Mouse (Mus musculus) mesoderm, embryonic 11.5 days (tissue): ENCODE measurements at regions not wholly inside any gene's neighbourhood (a gene's known extent, or its start where the extent isn't known, plus 50 kb on each side); places are given as distances from the start of the nearest gene placed in this dataset.
"Not testable (repeated sequence)": the region's sequence is repeated elsewhere in the genome, so short reads cannot be mapped to it uniquely, and the experiment has no call there.

Experiments used
- DNase-seq: peaks from one replicate; pipeline ENCODE4 v3.0.0-alpha.2; 2012; ENCODE audit warnings: low read depth, low spot score

DNA sequence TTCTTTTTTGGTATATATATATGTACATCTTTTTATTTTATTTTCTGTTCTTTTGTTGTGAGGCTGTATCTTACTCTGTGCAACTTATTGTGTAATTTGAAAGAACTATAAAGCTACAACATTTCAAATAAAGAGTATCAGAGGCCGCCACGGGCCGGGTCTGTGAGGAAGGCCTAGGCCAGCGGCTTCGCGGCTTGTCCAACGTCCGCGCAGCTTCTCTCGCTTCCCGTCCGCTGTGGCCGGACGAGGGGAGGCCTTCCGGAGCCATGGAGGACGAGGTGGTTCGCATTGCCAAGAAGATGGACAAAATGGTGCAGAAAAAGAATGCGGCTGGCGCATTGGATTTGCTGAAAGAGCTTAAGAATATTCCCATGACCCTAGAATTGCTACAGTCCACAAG, 167.4 kb downstream of the Kif21a start:
- DNase-seq, result not testable (repeated sequence)

DNA sequence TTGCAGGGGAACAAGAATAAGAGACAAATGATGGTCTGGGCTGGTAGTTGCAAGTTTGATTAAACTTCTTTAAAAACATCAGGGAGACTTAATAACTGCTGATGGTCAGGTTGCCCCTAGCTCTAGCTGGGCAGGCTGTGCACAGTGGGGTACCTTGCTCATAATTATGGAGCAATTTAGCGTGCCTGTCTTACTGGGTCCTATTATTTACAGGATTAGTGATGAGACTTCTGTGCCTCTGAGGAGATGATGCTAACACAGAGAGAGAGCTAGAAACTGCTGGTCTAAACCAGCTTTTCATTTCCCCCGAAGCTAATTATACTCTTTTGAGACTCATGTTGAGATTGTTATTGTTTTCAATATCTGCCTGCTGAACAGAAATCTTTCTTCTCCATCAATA, 180.3 kb downstream of the Kif21a start:
- DNase-seq, result no peak

DNA sequence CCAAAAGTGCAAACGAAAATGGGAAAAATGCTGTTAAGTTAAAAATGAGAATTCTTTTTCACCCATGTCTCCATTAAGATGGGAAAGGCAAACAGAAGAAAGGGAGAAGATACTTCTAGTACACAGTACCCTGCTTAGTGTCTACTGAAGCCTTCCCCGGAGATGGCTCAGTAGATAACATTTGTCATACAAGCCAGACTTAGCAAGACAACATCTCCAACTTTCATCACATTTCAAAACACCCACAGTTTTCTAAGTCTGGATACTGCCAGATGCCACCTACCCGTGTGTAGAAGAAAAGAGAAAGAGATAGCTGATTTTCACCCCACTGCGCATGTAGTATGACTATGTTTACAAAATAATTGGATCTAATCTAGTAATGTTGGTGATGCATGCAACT, 174.5 kb upstream of the Cpne8 start:
- not testable (repeated sequence) for DNase-seq

DNA sequence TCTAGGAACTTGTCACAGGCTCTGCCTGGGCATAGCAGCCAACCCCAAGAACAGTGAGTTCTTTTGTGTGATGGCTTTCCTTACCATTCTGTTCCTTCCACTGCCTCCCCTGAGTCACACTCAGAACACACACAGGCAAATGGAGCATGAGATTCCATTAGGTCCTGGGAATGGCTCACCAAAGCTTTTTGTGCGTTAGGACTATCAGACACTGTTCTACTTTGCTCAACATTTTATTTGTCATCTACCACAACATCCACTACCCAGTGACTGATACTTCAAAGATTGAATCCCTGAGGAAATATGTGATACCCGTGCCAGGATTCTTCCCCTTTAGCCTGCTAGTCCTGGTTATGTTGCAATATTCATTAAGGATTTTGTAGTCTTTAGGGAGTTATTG, 172.8 kb upstream of the Cpne8 start:
- DNase-seq, result no peak

DNA sequence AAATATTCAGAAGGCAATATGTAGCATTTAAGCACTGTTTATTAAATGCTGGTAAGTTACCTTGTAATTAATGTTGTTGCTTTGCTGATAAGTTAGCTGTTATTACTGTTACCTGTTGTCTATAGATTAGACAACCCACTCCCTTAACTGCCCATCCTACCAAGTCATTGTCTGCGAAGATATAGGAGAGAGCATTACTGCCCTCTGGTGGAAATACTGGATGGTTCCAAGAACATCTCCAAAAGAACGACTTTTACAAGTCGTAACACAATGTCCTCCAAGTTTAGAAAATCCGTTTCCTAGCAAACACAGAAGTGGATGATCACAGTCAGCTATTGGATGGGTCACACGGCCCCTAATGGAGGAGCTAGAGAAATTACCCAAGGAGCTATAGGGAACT, 162.2 kb upstream of the Cpne8 start:
- DNase-seq, result peak; percentile 67

DNA sequence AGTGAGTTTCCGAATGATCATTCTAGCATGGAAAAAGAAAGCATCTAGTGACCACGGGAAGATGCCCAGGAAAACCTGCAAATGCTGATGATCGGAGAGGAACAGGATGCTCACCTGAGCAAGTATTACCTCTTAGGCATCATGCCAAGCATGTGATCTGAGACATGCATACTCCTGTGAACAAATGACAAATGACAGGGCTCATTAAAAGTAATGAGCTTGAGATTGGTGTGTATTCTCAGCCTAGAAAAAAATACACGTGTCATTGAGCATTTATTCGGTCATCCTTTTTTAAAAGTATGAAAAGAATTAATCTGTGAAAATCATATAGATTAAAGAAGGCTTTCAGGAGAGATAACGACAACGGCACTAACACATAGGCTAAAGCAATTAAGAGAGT, 156.4 kb upstream of the Cpne8 start:
- no peak for DNase-seq

DNA sequence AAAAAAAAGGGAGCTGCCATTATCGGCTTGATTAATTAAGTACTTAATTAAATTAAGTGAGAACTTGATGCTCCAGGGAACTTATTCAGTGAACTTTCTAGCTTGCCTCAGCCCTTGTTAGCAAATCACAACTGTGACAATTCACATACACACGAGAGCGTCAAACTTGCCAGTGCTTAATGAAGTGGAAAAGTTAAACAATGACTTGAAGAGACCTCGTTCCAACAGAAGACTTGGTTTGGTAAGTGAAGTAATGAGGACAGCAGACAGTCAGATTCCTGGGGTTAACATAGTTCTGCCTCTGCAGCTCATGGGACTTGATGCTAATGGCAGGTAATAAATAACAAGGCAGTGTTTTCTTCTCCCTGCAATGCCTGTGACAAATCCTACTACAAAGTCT, 148.6 kb upstream of the Cpne8 start:
- peak; percentile 67 for DNase-seq

DNA sequence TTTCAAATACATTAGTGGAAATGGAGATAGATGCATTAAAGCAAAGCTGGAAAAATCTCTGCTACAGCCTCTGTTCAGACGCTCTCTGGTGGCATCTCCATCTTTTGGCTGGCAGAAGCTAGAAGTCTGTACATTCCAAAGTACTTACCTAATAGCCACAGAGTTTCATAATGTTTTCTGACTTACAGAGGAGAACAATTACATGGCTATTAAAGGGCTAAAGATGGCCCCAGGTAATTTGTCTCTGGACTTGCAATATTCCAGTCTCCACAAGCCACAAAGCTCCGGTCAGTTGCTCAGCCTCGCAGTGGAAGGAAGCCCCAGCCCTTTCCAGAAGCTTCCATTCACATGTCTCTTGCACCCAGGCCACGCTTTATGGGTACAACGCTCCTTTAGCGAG, 143.1 kb upstream of the Cpne8 start:
- DNase-seq, result no peak

DNA sequence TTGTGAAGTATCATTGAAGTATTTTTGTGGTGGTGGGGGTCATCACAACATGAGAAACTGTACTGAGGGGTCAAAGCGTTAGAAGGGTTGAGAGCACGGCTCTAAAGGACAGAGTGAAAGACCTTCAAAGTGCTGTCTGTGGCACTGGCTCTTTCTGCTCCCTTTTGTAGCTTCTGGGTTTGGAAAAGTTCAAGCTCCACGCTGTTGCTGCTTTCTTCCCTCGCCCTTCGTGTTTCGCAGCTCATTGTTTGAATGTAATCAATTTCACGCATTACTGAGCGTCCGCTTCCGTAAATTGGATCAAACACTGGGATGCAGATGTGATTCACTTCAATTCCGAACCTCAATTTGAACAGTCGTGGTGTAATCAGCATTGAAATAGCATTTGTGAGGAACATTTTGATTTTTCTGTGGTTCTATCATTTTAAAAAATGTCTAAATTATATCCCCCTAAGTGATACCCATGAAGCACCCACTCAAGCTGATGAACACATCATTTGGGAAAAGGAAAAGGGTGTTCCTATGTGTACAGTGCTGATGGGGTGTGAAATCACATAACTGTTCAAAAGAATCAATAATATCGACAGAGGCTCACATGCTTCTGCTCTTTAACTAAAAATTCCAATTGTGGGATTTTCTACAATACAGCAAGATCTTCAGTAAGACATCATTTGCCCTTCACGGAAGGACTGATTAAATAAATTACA, 140.9 kb upstream of the Cpne8 start:
- DNase-seq, result peak; percentile 45

DNA sequence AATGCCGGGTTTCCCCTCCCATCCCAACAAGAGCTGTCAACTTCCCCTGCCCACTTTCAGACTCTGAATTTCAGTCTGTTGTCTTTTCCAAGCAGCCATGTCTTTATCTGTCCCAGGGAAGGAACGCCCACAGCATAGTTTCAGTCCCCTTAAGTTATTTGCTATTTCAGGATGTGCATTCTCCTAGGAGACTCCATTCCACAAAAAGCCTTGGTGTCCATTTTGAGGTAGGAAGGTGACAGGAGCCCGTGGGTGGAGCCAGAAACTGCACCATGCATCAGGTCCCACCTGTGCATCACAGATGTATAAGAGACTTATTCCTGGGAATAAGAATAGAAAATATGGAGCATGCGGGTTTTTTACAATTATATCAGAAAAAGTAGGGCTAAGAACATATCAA, 138.9 kb upstream of the Cpne8 start:
- DNase-seq, result no peak

DNA sequence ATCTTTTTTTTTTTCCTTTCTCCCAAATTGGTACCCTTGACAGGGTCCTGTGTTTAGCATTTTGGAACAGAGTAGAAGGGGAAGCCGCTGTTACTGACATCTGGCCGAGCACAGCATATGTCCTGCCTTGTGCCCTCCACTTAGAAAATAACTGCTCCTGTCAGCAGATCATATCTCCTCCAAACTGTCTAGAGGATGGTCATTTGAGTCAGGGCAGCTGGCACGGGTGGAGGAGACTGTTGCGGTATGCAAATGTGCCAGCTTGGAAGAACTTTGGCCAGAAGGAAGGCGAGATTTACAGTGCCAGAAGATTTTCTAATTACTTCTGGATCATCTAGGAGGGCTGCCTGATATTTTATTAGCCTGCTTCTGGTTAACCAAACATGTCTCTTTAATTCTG, 134.7 kb upstream of the Cpne8 start:
- no peak for DNase-seq

DNA sequence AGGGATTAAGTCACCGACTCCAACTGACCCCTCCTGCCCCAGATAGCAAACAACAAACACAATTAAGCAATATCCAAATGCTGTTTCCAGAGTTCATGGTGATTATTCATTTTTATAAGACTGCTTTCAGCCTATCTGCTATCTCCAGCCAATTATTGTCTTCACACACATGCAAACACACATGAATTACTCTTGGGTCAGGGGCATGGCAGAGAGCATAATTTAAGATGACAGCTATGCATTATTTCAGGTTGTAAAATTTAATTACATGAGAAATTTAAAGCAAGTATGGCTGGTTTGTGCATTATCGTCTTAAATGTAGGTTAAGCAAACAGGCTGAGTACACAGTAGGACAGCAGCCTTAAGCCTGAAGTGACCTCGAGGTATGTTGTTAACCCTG, 131.1 kb upstream of the Cpne8 start:
- no peak for DNase-seq

DNA sequence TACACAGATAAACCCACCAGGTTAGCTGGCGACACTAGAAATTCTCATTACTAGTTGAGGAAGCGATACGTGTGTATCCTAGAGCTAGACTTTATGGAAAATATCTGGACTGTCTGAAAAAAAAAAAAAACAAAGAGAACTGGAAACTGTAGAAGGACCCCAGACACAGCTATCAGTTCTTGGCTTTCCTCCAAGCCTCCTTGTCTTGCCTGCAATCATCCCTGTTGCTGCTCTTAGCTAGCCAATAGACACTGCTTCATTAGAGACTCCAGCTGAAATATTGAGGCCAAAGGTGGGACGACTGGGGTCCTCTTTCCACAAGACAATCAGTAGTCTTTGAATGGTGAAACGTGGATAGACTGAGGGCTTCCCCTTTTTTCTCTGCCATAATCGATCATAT, 129.0 kb upstream of the Cpne8 start:
- DNase-seq, result no peak

DNA sequence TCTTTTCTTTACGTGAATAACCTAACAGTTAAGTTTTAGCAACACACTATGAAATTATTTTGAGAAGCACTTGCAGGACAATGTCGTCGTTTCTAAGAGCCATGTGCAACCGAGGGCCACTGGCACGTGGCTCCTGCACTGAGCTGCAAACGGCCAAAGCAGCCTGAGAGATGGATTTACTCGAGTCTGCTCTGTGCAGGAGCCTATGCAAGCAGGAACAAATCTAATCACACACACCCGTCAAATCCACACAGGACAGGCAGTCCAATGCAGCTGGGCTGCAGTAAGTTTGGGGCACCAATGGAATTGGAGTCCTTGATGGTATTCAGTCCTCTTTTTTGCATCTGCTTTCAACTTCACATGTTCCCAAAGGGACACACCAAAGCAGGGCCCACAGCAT, 118.8 kb upstream of the Cpne8 start:
- no peak for DNase-seq

DNA sequence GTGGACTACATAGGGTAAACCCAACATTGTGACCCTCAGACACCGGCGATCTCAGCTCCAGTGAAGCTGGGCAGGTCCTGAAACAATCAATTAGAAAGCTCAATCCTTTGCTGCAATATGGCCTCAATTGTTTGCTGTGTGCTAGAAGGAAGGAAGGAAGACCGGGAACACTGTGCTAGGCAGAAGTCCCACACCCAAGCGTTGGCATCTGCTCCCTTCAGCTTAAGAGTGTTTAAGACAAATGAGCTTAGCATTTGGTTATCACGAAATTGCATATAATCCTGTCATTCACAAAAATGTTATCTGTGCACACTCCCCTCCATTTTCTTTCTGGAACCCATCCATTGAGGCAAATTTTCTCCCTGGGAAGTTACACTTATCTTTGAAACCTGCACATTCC, 110.7 kb upstream of the Cpne8 start:
- DNase-seq, result no peak

DNA sequence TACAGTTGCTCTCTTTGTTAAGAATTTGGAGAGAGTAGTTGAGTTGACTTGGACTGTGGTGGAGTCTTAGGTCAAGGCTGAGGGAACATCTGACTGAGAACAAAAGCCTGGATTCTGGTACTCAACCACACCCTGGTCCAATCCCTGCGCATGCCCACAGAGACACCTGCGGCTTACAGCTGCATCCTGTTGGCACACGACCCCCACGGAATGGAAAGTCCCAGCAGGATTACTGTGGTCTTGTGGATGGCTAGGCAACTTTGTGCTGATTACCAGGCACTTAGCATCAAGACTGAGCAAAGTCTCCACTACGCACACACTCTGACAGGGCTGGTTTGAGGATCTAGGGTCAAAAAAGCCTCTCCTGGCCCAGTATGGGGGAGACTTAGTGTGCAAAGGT, 105.5 kb upstream of the Cpne8 start:
- DNase-seq, result no peak

DNA sequence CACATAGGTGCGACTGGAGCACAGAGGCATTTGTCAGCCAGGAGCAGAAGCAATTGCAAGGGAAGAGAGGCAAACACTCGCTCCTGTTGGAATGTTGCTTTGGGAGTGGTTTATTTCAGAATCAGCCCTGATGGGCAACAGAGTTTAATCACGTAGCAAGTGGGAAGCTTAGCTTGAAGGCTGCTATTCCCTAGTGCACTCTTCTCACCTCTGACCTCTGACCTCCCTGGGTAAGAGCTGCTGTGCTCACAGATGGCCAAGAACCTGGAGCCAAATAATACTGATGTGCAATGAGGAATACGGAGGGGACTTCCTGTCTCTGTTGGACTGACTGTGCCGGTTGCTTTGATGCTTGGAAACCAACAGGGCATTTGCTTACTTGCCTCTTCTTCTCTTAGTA, 88.3 kb upstream of the Cpne8 start:
- peak; percentile 47 for DNase-seq

DNA sequence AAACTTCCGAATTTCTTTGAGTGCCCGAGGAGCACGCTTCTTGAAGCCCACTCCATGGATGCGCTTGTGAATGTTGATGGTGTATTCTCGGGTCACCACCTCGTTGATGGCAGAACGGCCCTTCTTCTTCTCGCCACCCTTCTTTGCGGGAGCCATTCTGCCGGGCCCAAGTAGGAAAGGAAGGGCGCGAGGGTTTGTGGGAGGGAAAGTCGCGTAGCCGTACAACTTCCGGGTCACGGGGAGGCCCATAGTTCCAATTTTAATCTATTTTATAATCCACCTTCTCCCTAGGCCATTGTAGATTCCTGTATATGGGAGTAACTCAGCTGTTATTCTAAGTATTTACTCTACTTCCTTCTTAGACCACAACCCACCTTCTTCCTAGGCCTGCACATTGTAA, 85.3 kb upstream of the Cpne8 start:
- DNase-seq, result not testable (repeated sequence)

DNA sequence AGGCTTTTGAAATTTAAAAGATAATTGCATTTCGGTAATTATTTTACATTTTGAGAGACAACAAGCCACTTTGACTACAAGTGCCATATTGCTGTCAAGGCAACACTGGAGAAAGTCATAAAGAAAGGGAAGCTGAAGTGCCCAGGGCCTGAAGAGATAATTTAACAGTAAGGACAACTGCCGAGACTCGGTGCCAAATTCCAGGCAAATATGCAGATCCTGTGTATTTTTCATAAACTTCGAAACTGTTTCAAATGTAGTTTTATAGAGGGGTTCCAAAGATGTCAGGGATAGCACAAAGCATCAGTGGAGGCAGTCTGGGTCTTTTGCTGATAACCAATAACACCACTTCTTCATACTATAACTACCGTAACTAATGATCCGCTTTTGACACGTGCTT, 54.7 kb upstream of the Cpne8 start:
- no peak for DNase-seq
